Mouse (Mus musculus) ES-Bruce4 (cell line): Measurements from ENCODE around the gene Dennd5a. TPM values are rescaled to one million over a fixed set of nuclear protein-coding genes. Genes with fewer than 3 reads are reported as not detected.

Experiments
- H3K27ac ChIP-seq: 2 replicates; pipeline ENCODE4 v1.5.1; 2012; ENCODE audit warnings: low read length, inconsistent platforms; ENCODE audit not compliant: insufficient read depth
- H3K27me3 ChIP-seq: 2 replicates; pipeline ENCODE4 v1.6.1; 2012; ENCODE audit warnings: mild to moderate bottlenecking, low read length, inconsistent platforms; ENCODE audit not compliant: control insufficient read depth, poor library complexity, insufficient read depth, severe bottlenecking
- H3K36me3 ChIP-seq: 2 replicates; pipeline ENCODE4 v1.6.1; 2012; ENCODE audit warnings: inconsistent platforms, mild to moderate bottlenecking, low read length, moderate library complexity; ENCODE audit not compliant: control insufficient read depth, poor library complexity, insufficient read depth, severe bottlenecking
- H3K4me1 ChIP-seq: one replicate; pipeline ENCODE4 v1.8.1; 2011; ENCODE audit warnings: low read length; ENCODE audit not compliant: control insufficient read depth, insufficient read depth
- H3K4me3 ChIP-seq: 2 replicates; pipeline ENCODE4 v1.5.1; 2011; ENCODE audit warnings: low read depth, mild to moderate bottlenecking, low read length
- H3K9ac ChIP-seq: 2 replicates; pipeline ENCODE4 v1.6.1; 2012; ENCODE audit warnings: low read depth, mild to moderate bottlenecking, inconsistent platforms; ENCODE audit not compliant: poor library complexity, severe bottlenecking
- H3K9me3 ChIP-seq: replicated peaks from 2 replicates; pipeline ENCODE4 v1.6.1; 2012; ENCODE audit warnings: mild to moderate bottlenecking, low read length, inconsistent platforms; ENCODE audit not compliant: control insufficient read depth, poor library complexity, insufficient read depth, severe bottlenecking
- CTCF ChIP-seq: IDR thresholded peaks from one replicate; pipeline ENCODE4 v1.8.1; 2011; ENCODE audit warnings: low read depth, low read length
- EP300 ChIP-seq: IDR thresholded peaks from 2 replicates; pipeline ENCODE4 v1.6.1; 2011; ENCODE audit warnings: low read depth, low read length; ENCODE audit not compliant: insufficient read depth
- POLR2A ChIP-seq: IDR thresholded peaks from one replicate; pipeline ENCODE4 v1.8.1; 2011; ENCODE audit warnings: low read length; ENCODE audit not compliant: insufficient read depth
- polyA plus RNA-seq: library from polyadenylated mRNA; stranded (reverse); fragments of >200 nt; gene quantifications from 2 replicates; pipeline ENCODE4 v1.2.4, GENCODE M21; 2011; ENCODE audit warnings: low read depth; ENCODE audit not compliant: missing spikeins, insufficient read depth, insufficient read length

The Dennd5a gene
- polyA plus RNA-seq, 1 experiment: 56.2 TPM

- no peak overlapping the region for H3K27ac ChIP-seq
- H3K9me3 ChIP-seq: no peaks in the 10 kb centered on the region
- H3K4me1 ChIP-seq: no peaks in the 10 kb centered on the region
- H3K9ac ChIP-seq: no peak overlapping the region
- no peak overlapping the region for H3K4me3 ChIP-seq
- no peaks in the 10 kb centered on the region for H3K36me3 ChIP-seq
- H3K27me3 ChIP-seq: no peaks in the 10 kb centered on the region
- no peak for TF ChIP-seq CTCF
- no peak for TF ChIP-seq EP300
- no peak for TF ChIP-seq POLR2A
These were observed 100.9 kb downstream of the Dennd5a start for GRCm38 (mm10) chr7:109859354-109859753.

DNA sequence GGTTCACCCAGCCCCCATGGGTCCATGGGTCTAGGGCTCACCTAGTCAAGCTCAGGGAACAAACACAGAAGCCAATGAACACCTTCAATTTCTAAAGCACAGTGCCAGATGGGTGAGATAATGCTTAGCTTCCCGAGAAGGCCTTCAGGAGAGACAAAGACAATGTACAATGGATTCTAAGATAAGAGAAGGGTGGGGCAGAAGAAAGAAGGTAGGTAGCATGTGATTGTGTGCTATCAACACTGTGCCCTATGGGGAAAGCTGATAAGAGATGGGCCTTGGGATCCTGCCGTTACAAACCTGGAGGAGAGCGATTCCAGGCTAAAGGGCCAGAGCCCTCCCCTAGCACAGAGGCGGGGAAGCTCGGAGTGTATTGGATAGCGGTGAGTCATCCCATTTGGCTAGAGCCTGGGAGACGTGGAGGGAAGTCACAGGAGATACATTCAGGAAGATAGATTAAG is 107.5 kb downstream of the Dennd5a start:
- no peaks in the 10 kb centered on the region for H3K4me1 ChIP-seq
- TF ChIP-seq CTCF (no peak), POLR2A (no peak), EP300 (no peak)
- no peaks in the 10 kb centered on the region for H3K36me3 ChIP-seq
- H3K9me3 ChIP-seq: no peaks in the 10 kb centered on the region
- H3K27ac ChIP-seq: no peak overlapping the region
- no peaks in the 10 kb centered on the region for H3K27me3 ChIP-seq
- no peak overlapping the region for H3K9ac ChIP-seq
- no peak overlapping the region for H3K4me3 ChIP-seq

DNA sequence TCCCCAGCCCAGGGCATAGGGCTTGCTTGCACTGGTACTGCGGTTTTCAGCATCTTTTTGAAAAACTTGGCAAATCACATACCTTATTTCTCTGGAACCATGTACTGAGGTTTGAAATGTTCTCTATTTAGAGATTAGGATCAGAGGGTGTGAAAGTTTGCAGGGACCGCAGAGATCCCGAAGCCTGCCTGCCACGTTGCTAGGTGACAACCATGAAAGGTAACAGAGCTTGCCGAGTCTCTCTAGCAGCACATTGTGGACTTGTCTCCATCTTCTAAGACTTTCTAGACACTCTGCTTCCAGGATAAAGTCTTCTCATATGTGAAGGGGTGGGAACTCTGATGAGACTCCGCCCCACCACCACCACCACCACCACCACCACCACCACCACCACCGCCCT is 108.3 kb downstream of the Dennd5a start:
- H3K36me3 ChIP-seq: no peaks in the 10 kb centered on the region
- TF ChIP-seq POLR2A: no peak
- no peak for TF ChIP-seq CTCF
- TF ChIP-seq EP300: no peak
- H3K9me3 ChIP-seq: no peaks in the 10 kb centered on the region
- no peak overlapping the region for H3K27ac ChIP-seq
- H3K9ac ChIP-seq: no peak overlapping the region
- no peak overlapping the region for H3K4me3 ChIP-seq
- no peaks in the 10 kb centered on the region for H3K4me1 ChIP-seq
- H3K27me3 ChIP-seq: no peaks in the 10 kb centered on the region

DNA sequence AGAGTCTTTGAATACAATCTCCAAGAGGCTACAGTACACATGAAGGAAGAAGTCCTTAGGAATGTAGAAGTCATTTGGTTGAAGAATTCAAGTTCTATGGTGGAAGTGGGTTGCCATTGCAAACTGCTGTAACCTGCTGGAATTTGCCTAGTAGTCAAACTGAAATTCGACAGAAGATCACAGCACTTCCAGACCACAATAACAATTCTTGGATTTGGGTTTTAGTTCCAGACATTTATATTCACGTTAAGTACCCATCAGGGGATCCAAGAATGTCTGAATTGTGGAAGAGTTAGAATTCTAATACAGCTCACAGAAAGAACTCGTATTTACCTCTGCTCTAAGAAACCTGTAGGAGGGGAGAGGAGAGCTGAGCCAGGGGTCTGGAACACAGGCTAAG is 109.7 kb downstream of the Dennd5a start:
- H3K4me1 ChIP-seq: no peaks in the 10 kb centered on the region
- H3K9me3 ChIP-seq: no peaks in the 10 kb centered on the region
- TF ChIP-seq EP300: no peak
- no peak overlapping the region for H3K9ac ChIP-seq
- H3K36me3 ChIP-seq: no peaks in the 10 kb centered on the region
- H3K27me3 ChIP-seq: no peaks in the 10 kb centered on the region
- H3K4me3 ChIP-seq: no peak overlapping the region
- H3K27ac ChIP-seq: no peak overlapping the region

DNA sequence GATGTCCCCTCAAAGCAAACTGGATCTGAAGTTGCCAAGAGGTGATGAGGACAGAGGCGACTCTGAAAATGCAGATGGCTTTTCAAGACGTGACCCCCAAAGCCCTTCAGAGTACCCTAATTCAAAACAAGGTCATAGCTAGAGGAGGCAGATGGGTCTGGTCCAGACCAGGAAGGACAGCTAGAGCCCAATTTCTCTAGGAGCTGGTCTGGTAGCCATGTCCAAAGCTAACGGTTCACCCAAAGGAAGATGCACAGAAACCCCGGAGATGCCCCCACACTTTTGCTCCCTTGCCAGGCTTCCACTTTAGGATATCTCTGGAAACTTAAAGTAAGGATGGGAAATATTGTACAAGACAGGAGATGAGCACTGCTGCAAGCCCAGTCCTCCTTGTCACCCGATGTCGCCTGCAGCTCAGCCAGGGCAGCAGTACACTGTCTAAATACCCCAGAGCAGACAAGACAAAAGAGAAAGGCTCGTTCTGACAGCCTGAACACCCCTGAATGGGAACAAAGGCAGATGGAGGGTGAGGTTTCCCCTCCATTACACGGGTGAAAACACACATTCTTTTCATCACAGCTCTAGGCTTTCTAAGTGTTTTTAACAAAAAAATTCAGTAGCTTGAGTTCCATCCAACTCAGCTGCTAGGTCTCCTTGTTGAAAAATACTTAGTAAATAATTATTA is 110.4 kb downstream of the Dennd5a start:
- Histone ChIP-seq H3K27me3 (no peaks in the 10 kb centered on the region), H3K4me3 (no peak overlapping the region), H3K9ac (no peak overlapping the region), H3K9me3 (no peaks in the 10 kb centered on the region), H3K27ac (no peak overlapping the region), H3K4me1 (no peaks in the 10 kb centered on the region), H3K36me3 (no peaks in the 10 kb centered on the region)
- TF ChIP-seq EP300: no peak

- H3K27ac ChIP-seq: no peak overlapping the region
- no peak overlapping the region for H3K9ac ChIP-seq
- no peaks in the 10 kb centered on the region for H3K4me1 ChIP-seq
- H3K36me3 ChIP-seq: no peaks in the 10 kb centered on the region
- no peaks in the 10 kb centered on the region for H3K9me3 ChIP-seq
- H3K27me3 ChIP-seq: no peaks in the 10 kb centered on the region
- TF ChIP-seq EP300: no peak
- no peak for TF ChIP-seq POLR2A
- no peak for TF ChIP-seq CTCF
- H3K4me3 ChIP-seq: no peak overlapping the region
These were observed 111.2 kb downstream of the Dennd5a start for GRCm38 (mm10) chr7:109848867-109849733.
